Mouse (Mus musculus) liver, postnatal 0 days (tissue): ENCODE measurements around the gene Kcnn1. TPM values are rescaled to one million over a fixed set of nuclear protein-coding genes. Genes with fewer than 3 reads are reported as not detected.
A peak's percentile ranks its signal among the peaks of the same experiment; 100 is the strongest.

Experiments
- ATAC-seq: fragments of 200-750 bp; cut with Nextera tagmentation; 2 replicates; pipeline ENCODE4 v1.8.0; 2017; ENCODE audit warnings: mild to moderate bottlenecking, moderate library complexity
- DNase-seq: peaks from one replicate; pipeline ENCODE4 v3.0.0-alpha.2; 2016
- H3K27ac ChIP-seq: fragments of 300-500 bp; sonication (generic); 2 replicates; pipeline ENCODE4 v1.5.1; 2014; ENCODE audit warnings: antibody characterized with exemption, moderate library complexity, mild to moderate bottlenecking, low read depth
- H3K27me3 ChIP-seq: fragments of 300-500 bp; sonication (generic); 2 replicates; pipeline ENCODE4 v1.6.1; 2014; ENCODE audit warnings: low read length, control low read depth, mixed read lengths; ENCODE audit not compliant: insufficient read depth
- H3K36me3 ChIP-seq: fragments of 300-500 bp; sonication (generic); replicated peaks from 2 replicates; pipeline ENCODE4 v1.6.1; 2014; ENCODE audit warnings: mild to moderate bottlenecking, control low read depth, low read length, moderate library complexity, mixed read lengths; ENCODE audit not compliant: insufficient read depth
- H3K4me1 ChIP-seq: fragments of 300-500 bp; sonication (generic); 2 replicates; pipeline ENCODE4 v1.6.1; 2014; ENCODE audit warnings: antibody characterized with exemption, mild to moderate bottlenecking, control low read depth; ENCODE audit not compliant: insufficient read depth
- H3K4me2 ChIP-seq: fragments of 300-500 bp; sonication (generic); 2 replicates; pipeline ENCODE4 v1.6.1; 2014; ENCODE audit warnings: low read depth, mild to moderate bottlenecking, low read length, moderate library complexity, mixed read lengths
- H3K4me3 ChIP-seq: fragments of 300-500 bp; sonication (generic); 2 replicates; pipeline ENCODE4 v1.5.1; 2014; ENCODE audit warnings: low read depth, low read length
- H3K9ac ChIP-seq: fragments of 300-500 bp; sonication (generic); replicated peaks from 2 replicates; pipeline ENCODE4 v1.6.1; 2014; ENCODE audit warnings: mild to moderate bottlenecking, moderate library complexity
- H3K9me3 ChIP-seq: fragments of 300-500 bp; sonication (generic); 2 replicates; pipeline ENCODE4 v1.6.1; 2016; ENCODE audit warnings: mild to moderate bottlenecking, control low read depth, low read length, mixed read lengths
- CTCF ChIP-seq: sonication (generic); IDR thresholded peaks from 2 replicates; pipeline ENCODE4 v1.5.1; 2016; ENCODE audit warnings: antibody characterized with exemption, low read depth
- EP300 ChIP-seq: IDR thresholded peaks from 2 replicates; pipeline ENCODE4 v1.6.1; 2016; ENCODE audit warnings: antibody characterized with exemption, low read depth, mild to moderate bottlenecking
- WGBS: fragments of 180-500 bp; shearing (Covaris S2); extraction: QIAGEN DNeasy Blood & Tissue Kit; methylation state at CpG from one replicate; pipeline ENCODE4 v1.1.7; 2014; ENCODE audit not compliant: insufficient replicate concordance; 5-methylcytosine and 5-hydroxymethylcytosine counted together
- polyA plus RNA-seq: library from polyadenylated mRNA; unstranded; fragments of >200 nt; fragmentation: Nextera tagmentation; extraction: Ambion mirVana; gene quantifications from 2 replicates; pipeline ENCODE4 v1.2.1, GENCODE M21; 2015

The Kcnn1 gene
- polyA plus RNA-seq, 1 experiment from 2014 or later = 0.19 TPM

DNA sequence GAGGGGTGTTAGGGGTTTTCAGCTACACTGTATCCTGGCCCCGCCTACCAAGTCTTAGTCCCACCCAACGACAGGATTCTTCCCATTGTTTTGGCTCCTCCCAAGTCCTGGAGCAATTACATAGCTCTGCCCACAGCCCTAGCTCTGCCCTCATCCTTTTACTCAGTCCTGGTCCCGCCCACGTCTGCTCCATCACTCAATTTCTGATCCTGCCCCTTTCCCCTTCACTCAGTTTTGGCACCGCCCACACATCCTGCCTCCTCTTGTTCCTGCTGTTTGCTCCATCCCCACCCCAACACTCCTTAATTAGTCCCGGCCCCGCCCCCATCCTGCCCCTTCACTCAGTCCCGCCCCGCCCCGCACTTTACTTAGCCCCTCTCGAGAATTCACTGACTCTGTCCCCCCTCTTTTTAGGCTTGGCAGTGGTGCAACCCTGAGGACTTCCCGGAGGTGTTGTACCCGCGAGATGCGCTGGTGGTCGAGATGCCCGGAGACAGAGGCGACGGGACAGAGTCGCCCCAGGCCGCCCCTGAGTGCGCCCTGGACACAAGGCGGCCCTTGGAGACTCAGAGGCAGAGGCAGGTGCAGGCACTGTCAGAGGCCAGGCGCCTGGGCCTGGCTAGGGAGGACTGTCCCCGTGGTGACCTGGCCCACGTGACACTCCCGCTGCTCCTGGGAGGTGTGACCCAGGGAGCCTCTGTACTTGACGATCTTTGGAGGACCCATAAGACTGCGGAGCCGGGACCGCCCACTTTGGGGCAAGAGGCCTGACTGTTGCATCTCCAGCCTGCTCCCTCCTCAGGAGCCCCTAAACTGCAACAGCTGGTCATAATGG, 42.7 kb downstream of the Kcnn1 start:
- no peaks in the 10 kb centered on the region for H3K27me3 ChIP-seq

GRCm38 (mm10) chr8:70816679-70817078, 46.4 kb downstream of the Kcnn1 start:
- Histone ChIP-seq H3K27ac (no peak overlapping the region), H3K4me2 (peak overlapping the region; percentile 38; the same call in 1 of the 2 replicates), H3K36me3 (no peaks in the 10 kb centered on the region), H3K4me1 (peaks cover 6% of the 10 kb centered on the region), H3K9ac (0 out of 2 replicates have a peak overlapping the region, but pooled peaks have one; percentile 8), H3K9me3 (no peaks in the 10 kb centered on the region), H3K4me3 (no peak overlapping the region), H3K27me3 (no peaks in the 10 kb centered on the region)
- peak; percentile 83 for DNase-seq
- WGBS = 9% methylated on average over 30 of the region's 30 CpGs
- peak; percentile 79 for ATAC-seq
- TF ChIP-seq EP300 = no peak
- no peak for TF ChIP-seq CTCF

More for the DNA sequence above, 42.7 kb downstream of the Kcnn1 start:
- WGBS = 17% methylated on average over 31 of the region's 31 CpGs
- Histone ChIP-seq H3K9ac (no peak overlapping the region), H3K4me1 (peaks cover 6% of the 10 kb centered on the region), H3K4me2 (peak overlapping the region; percentile 31; the same call in 1 of the 2 replicates), H3K4me3 (no peak overlapping the region), H3K9me3 (no peaks in the 10 kb centered on the region), H3K27ac (no peak overlapping the region), H3K36me3 (no peaks in the 10 kb centered on the region)
- DNase-seq (peak; percentile 50), ATAC-seq (peak; percentile 52)
- TF ChIP-seq EP300 (no peak), CTCF (no peak)

DNA sequence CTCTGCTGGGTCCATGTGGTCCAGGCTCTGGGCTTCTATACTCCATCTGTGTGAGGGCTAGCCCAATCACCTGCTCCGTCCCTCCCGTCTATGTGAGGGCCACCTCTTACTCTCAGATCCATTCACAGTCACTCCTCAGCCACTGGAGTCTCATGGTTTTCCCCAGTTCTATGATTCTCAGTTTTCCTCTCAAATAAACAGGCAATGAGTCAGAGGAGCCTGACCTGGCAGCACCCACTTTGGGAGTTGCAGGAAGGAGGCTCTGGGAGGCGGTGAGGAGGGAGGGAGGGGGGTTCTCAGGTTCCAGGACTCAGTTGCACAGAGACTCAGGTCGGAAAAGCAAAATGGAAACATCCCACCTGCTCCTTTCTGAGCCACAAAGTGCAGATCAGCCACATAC, 50.2 kb downstream of the Kcnn1 start:
- no peak overlapping the region for H3K4me2 ChIP-seq
- H3K27ac ChIP-seq = no peak overlapping the region
- 63% methylated on average over 4 of the region's 4 CpGs for WGBS
- H3K4me3 ChIP-seq = no peak overlapping the region
- no peaks in the 10 kb centered on the region for H3K27me3 ChIP-seq
- TF ChIP-seq CTCF (no peak), EP300 (no peak)
- H3K9ac ChIP-seq = no peak overlapping the region
- no peaks in the 10 kb centered on the region for H3K36me3 ChIP-seq
- peaks cover 15% of the 10 kb centered on the region for H3K4me1 ChIP-seq
- ATAC-seq = no peak
- DNase-seq = no peak
- no peaks in the 10 kb centered on the region for H3K9me3 ChIP-seq

- ATAC-seq (no peak), DNase-seq (no peak)
- Histone ChIP-seq H3K4me3 (no peak overlapping the region), H3K9me3 (no peaks in the 10 kb centered on the region), H3K27me3 (no peaks in the 10 kb centered on the region), H3K4me1 (peaks cover 20% of the 10 kb centered on the region), H3K36me3 (no peaks in the 10 kb centered on the region), H3K9ac (no peak overlapping the region), H3K27ac (no peak overlapping the region), H3K4me2 (no peak overlapping the region)
- TF ChIP-seq EP300 (no peak), CTCF (0 out of 2 replicates have a peak, but pooled peaks have one; percentile 6)
- WGBS = 51% methylated on average over 4 of the region's 4 CpGs
Observed at GRCm38 (mm10) chr8:70812055-70812454, 51.0 kb downstream of the Kcnn1 start.

GRCm38 (mm10) chr8:70810962-70811680, 51.9 kb downstream of the Kcnn1 start:
- no peak overlapping the region for H3K9ac ChIP-seq
- H3K27ac ChIP-seq = no peak overlapping the region
- DNase-seq (no peak), ATAC-seq (no peak)
- H3K9me3 ChIP-seq = no peaks in the 10 kb centered on the region
- no peaks in the 10 kb centered on the region for H3K27me3 ChIP-seq
- no peaks in the 10 kb centered on the region for H3K36me3 ChIP-seq
- no peak for TF ChIP-seq CTCF
- no peak for TF ChIP-seq EP300
- peaks cover 22% of the 10 kb centered on the region for H3K4me1 ChIP-seq
- H3K4me2 ChIP-seq = no peak overlapping the region
- WGBS = 57% methylated on average over 20 of the region's 20 CpGs
- H3K4me3 ChIP-seq = no peak overlapping the region
